Mouse (Mus musculus) neural tube, embryonic 13.5 days (tissue): Measurements from ENCODE around the gene Nsun3. TPM values are rescaled to one million over a fixed set of nuclear protein-coding genes. Genes with fewer than 3 reads are reported as not detected.
"Not testable (repeated sequence)": the region's sequence is repeated elsewhere in the genome, so short reads cannot be mapped to it uniquely, and the experiment has no call there.

ENCODE experiments used
- ATAC-seq: fragments of 200-750 bp; cut with Nextera tagmentation; 2 replicates; pipeline ENCODE4 v1.8.0; 2017; ENCODE audit warnings: low read depth, mild to moderate bottlenecking, moderate TSS enrichment, moderate library complexity
- H3K27ac ChIP-seq: fragments of 300-500 bp; sonication (generic); replicated peaks from 2 replicates; pipeline ENCODE4 v1.5.1; 2015; ENCODE audit warnings: moderate library complexity, mild to moderate bottlenecking, inconsistent platforms
- H3K27me3 ChIP-seq: fragments of 300-500 bp; sonication (generic); 2 replicates; pipeline ENCODE4 v1.6.1; 2015; ENCODE audit warnings: mild to moderate bottlenecking, inconsistent platforms
- H3K36me3 ChIP-seq: fragments of 300-500 bp; sonication (generic); 2 replicates; pipeline ENCODE4 v1.6.1; 2015; ENCODE audit warnings: mild to moderate bottlenecking, inconsistent platforms
- H3K4me1 ChIP-seq: fragments of 300-500 bp; sonication (generic); replicated peaks from 2 replicates; pipeline ENCODE4 v1.6.1; 2015; ENCODE audit warnings: inconsistent platforms
- H3K4me2 ChIP-seq: fragments of 300-500 bp; sonication (generic); 2 replicates; pipeline ENCODE4 v1.6.1; 2015; ENCODE audit warnings: inconsistent platforms, mild to moderate bottlenecking, moderate library complexity
- H3K4me3 ChIP-seq: fragments of 300-500 bp; sonication (generic); 2 replicates; pipeline ENCODE4 v1.5.1; 2015; ENCODE audit warnings: mild to moderate bottlenecking, inconsistent platforms
- H3K9ac ChIP-seq: fragments of 300-500 bp; sonication (generic); 2 replicates; pipeline ENCODE4 v1.6.1; 2015; ENCODE audit warnings: moderate library complexity, mild to moderate bottlenecking, inconsistent platforms
- H3K9me3 ChIP-seq: fragments of 300-500 bp; sonication (generic); 2 replicates; pipeline ENCODE4 v1.6.1; 2016; ENCODE audit warnings: inconsistent platforms
- WGBS: fragments of 180-500 bp; shearing (Covaris S2); methylation state at CpG from one replicate; pipeline ENCODE4 v1.1.7; 2015; 5-methylcytosine and 5-hydroxymethylcytosine counted together
- microRNA-seq: library from miRNA; unstranded; fragments of <30 nt; microRNA quantifications from one replicate; pipeline ENCODE4, GENCODE M21; 2016
- polyA plus RNA-seq: library from polyadenylated mRNA; unstranded; fragments of >200 nt; fragmentation: Nextera tagmentation; extraction: Ambion mirVana; gene quantifications from 2 replicates; pipeline ENCODE4 v1.2.1, GENCODE M21; 2015

Gene Nsun3
- polyA plus RNA-seq, 1 experiment from 2014 or later: 10.8 TPM

- no peak overlapping the region for H3K4me3 ChIP-seq
- H3K9ac ChIP-seq: no peak overlapping the region
- WGBS: 85% methylated on average over 1 of the region's 1 CpGs
- H3K27me3 ChIP-seq: no peaks in the 10 kb centered on the region
- H3K27ac ChIP-seq: no peak overlapping the region
- H3K9me3 ChIP-seq: no peaks in the 10 kb centered on the region
- no peak for ATAC-seq
- H3K4me2 ChIP-seq: no peak overlapping the region
- peaks cover 11% of the 10 kb centered on the region for H3K36me3 ChIP-seq
- H3K4me1 ChIP-seq: no peaks in the 10 kb centered on the region
Observed at GRCm38 (mm10) chr16:62734359-62734758, 52.3 kb downstream of the Nsun3 start.

- no peak for ATAC-seq
- no peak overlapping the region for H3K27ac ChIP-seq
- H3K27me3 ChIP-seq: no peaks in the 10 kb centered on the region
- no peak overlapping the region for H3K4me2 ChIP-seq
- no peaks in the 10 kb centered on the region for H3K9me3 ChIP-seq
- WGBS: 78% methylated on average over 4 of the region's 4 CpGs
- no peaks in the 10 kb centered on the region for H3K4me1 ChIP-seq
- H3K9ac ChIP-seq: no peak overlapping the region
- peaks cover 10% of the 10 kb centered on the region for H3K36me3 ChIP-seq
- H3K4me3 ChIP-seq: no peak overlapping the region
Observed at GRCm38 (mm10) chr16:62730291-62730690, 56.3 kb downstream of the Nsun3 start.

- 78% methylated on average over 3 of the region's 3 CpGs for WGBS
- no peaks in the 10 kb centered on the region for H3K9me3 ChIP-seq
- H3K9ac ChIP-seq: no peak overlapping the region
- H3K4me1 ChIP-seq: no peaks in the 10 kb centered on the region
- H3K36me3 ChIP-seq: peaks cover 6% of the 10 kb centered on the region
- no peak for ATAC-seq
- no peak overlapping the region for H3K27ac ChIP-seq
- no peak overlapping the region for H3K4me2 ChIP-seq
- no peaks in the 10 kb centered on the region for H3K27me3 ChIP-seq
- no peak overlapping the region for H3K4me3 ChIP-seq
Observed at GRCm38 (mm10) chr16:62729846-62730245, 56.8 kb downstream of the Nsun3 start.

- not testable (repeated sequence) for H3K4me1 ChIP-seq, H3K27me3 ChIP-seq, H3K36me3 ChIP-seq, H3K9me3 ChIP-seq, H3K9ac ChIP-seq, H3K4me2 ChIP-seq, H3K27ac ChIP-seq, ATAC-seq, H3K4me3 ChIP-seq
- WGBS: 90% methylated on average over 9 of the region's 11 CpGs
Observed at GRCm38 (mm10) chr16:62718255-62718654, 68.4 kb downstream of the Nsun3 start.

- Histone ChIP-seq H3K27ac (no peak overlapping the region), H3K36me3 (no peaks in the 10 kb centered on the region), H3K4me3 (no peak overlapping the region), H3K9ac (no peak overlapping the region), H3K9me3 (no peaks in the 10 kb centered on the region), H3K4me1 (no peaks in the 10 kb centered on the region), H3K27me3 (no peaks in the 10 kb centered on the region), H3K4me2 (no peak overlapping the region)
- no peak for ATAC-seq
- WGBS: 75% methylated on average over 8 of the region's 8 CpGs
Observed at GRCm38 (mm10) chr16:62690436-62690835, 96.2 kb downstream of the Nsun3 start.

- no peak for ATAC-seq
- no peak overlapping the region for H3K4me2 ChIP-seq
- no peaks in the 10 kb centered on the region for H3K4me1 ChIP-seq
- no peak overlapping the region for H3K27ac ChIP-seq
- no peak overlapping the region for H3K4me3 ChIP-seq
- H3K27me3 ChIP-seq: no peaks in the 10 kb centered on the region
- no peaks in the 10 kb centered on the region for H3K9me3 ChIP-seq
- no peak overlapping the region for H3K9ac ChIP-seq
- no peaks in the 10 kb centered on the region for H3K36me3 ChIP-seq
- 44% methylated on average over 2 of the region's 2 CpGs for WGBS
Observed at GRCm38 (mm10) chr16:62686073-62686472, 100.5 kb downstream of the Nsun3 start.

GRCm38 (mm10) chr16:62685494-62685893, 101.1 kb downstream of the Nsun3 start:
- H3K9me3 ChIP-seq: no peaks in the 10 kb centered on the region
- WGBS: 79% methylated on average over 4 of the region's 4 CpGs
- no peak overlapping the region for H3K4me2 ChIP-seq
- H3K27ac ChIP-seq: no peak overlapping the region
- H3K9ac ChIP-seq: no peak overlapping the region
- H3K27me3 ChIP-seq: no peaks in the 10 kb centered on the region
- H3K4me1 ChIP-seq: no peaks in the 10 kb centered on the region
- no peak overlapping the region for H3K4me3 ChIP-seq
- H3K36me3 ChIP-seq: no peaks in the 10 kb centered on the region
- ATAC-seq: no peak

Small RNA genes lying within 50 kb of the gene (microRNA-seq; reads per million reads assigned to microRNA genes)
- not detected for gene Gm25986

Other genes with a start within 250 kb of the Nsun3 start
- gene Stx19, start 27.9 kb upstream of the Nsun3 start, polyA plus RNA-seq: 0.31 and 0.54 TPM in 2 replicates
- gene Arl13b, start 60.2 kb upstream of the Nsun3 start, polyA plus RNA-seq: 16.6 and 17.9 TPM in 2 replicates
- 14.6 and 18.1 TPM in 2 replicates for gene Pros1, start 67.5 kb upstream of the Nsun3 start, polyA plus RNA-seq